Mouse (Mus musculus): ENCODE results near the gene Rhot2.

The Rhot2 gene

DNA sequence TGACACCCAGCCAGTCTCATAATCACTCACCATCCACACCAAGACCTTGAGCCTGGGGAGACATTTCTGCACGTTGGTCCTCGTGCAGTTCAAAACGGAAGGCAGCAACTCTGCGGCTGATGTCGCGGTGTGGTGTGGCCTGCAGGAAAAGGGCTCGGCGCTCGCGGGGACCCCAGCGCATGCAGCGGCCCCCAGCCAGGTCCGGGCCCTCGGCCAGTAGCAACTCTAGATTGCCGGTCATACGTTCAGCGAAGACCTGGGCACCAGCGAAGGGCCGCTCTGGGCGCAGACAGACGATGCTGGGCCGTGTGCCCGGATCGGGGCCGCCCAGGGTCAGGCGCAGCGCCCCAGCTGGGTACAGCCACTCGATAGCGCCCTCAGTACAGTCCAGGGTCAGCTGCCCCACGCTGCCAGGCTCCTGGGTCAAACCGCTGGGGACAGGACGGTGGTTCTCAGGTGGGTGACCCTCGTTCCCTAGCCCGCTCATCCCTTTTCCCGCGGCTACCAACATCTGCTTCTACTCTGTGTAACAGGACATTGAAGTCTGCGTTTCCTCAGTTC lies 48.4 kb downstream of the Rhot2 start:
- DNase-seq (ENCODE audit: low spot score in 2 of 2), result no peak

DNA sequence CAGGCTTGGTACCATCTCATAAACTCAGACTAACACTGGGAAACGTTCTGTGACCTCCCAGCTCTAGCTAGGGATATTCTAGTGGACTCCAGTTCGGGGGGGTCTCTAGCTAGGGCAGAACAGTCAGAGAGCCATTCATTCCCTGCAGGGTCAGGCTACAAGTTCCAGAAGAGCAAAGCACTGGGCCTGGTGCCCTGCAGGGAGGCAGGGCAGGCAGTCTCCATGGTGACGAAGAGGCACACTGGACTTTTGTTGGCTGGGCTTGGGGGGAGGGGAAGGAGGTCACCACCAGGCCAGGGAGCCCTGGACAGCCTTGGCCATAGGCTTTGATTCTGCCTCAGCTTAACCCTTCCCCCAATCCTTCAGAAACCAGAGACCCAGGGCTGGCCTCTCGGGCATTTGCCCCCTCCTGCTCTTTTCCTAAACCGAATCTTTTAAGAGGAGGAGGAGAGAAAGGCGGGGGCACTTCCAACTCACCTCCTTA lies 49.0 kb downstream of the Rhot2 start, which contains the start of gene AC134908.4:
AC134908.4 (minus strand) TSS at position 51 of the 484 bp plus-strand sequence.
- DNase-seq (ENCODE audit: low spot score in 2 of 2), result no peak

GRCm38 (mm10) chr17:25794998-25795397 lies 49.7 kb downstream of the Rhot2 start:
- no peak for DNase-seq (ENCODE audit: low spot score in 2 of 2)

- no peak for DNase-seq (ENCODE audit: low spot score in 2 of 2)
Measured at GRCm38 (mm10) chr17:25794197-25794596, 50.5 kb downstream of the Rhot2 start.

- peak; percentile 65 to 71 for DNase-seq (ENCODE audit: low spot score in 2 of 2)
Measured at GRCm38 (mm10) chr17:25792615-25793014, 52.0 kb downstream of the Rhot2 start, which contains the start of gene Fam173a. Gene Fam173a (minus strand): TSS chr17:25792901.

- DNase-seq (ENCODE audit: low spot score in 2 of 2), result peak; percentile 85 to 86
Measured at GRCm38 (mm10) chr17:25791843-25792527, 52.7 kb downstream of the Rhot2 start.

- no peak for DNase-seq (ENCODE audit: low spot score in 2 of 2)
Measured at GRCm38 (mm10) chr17:25791320-25791842, 53.3 kb downstream of the Rhot2 start.

Data from natural killer cell, adult 2 months (primary cell).